Mouse (Mus musculus) forelimb bud, embryonic 11.5 days (tissue): ENCODE measurements at regions not wholly inside any gene's neighbourhood (a gene's known extent, or its start where the extent isn't known, plus 50 kb on each side); places are given as distances from the start of the nearest gene placed in this dataset.
A peak's percentile ranks its signal among the peaks of the same experiment; 100 is the strongest.

Experiments used
- DNase-seq: peaks from one replicate; pipeline ENCODE4 v3.0.0-alpha.2; 2012; ENCODE audit warnings: low read depth, low spot score

GRCm38 (mm10) chr14:25323542-25324484, 135.2 kb upstream of the Zmiz1 start:
- DNase-seq = no peak

GRCm38 (mm10) chr14:25325887-25326286, 133.1 kb upstream of the Zmiz1 start:
- no peak for DNase-seq

GRCm38 (mm10) chr14:25328230-25328629, 130.8 kb upstream of the Zmiz1 start:
- DNase-seq = no peak

- DNase-seq = no peak
Observed at GRCm38 (mm10) chr14:25334186-25334585, 124.8 kb upstream of the Zmiz1 start.

GRCm38 (mm10) chr14:25336875-25337274, 122.1 kb upstream of the Zmiz1 start:
- DNase-seq = no peak

- DNase-seq = peak; percentile 67
Observed at GRCm38 (mm10) chr14:25338404-25339051, 120.5 kb upstream of the Zmiz1 start.

GRCm38 (mm10) chr14:25340845-25341244, 118.1 kb upstream of the Zmiz1 start:
- DNase-seq = no peak

GRCm38 (mm10) chr14:25341848-25342427, 117.0 kb upstream of the Zmiz1 start:
- no peak for DNase-seq

GRCm38 (mm10) chr14:25342865-25343565, 116.0 kb upstream of the Zmiz1 start:
- DNase-seq = no peak

- no peak for DNase-seq
Observed at GRCm38 (mm10) chr14:25345995-25346394, 113.0 kb upstream of the Zmiz1 start.

- no peak for DNase-seq
Observed at GRCm38 (mm10) chr14:25346813-25347610, 112.0 kb upstream of the Zmiz1 start.

GRCm38 (mm10) chr14:25350282-25350964, 108.6 kb upstream of the Zmiz1 start:
- DNase-seq = no peak

- no peak for DNase-seq
Observed at GRCm38 (mm10) chr14:25353804-25354203, 105.2 kb upstream of the Zmiz1 start.

GRCm38 (mm10) chr14:25354288-25354850, 104.6 kb upstream of the Zmiz1 start:
- no peak for DNase-seq

- DNase-seq = no peak
Observed at GRCm38 (mm10) chr14:25357805-25358204, 101.2 kb upstream of the Zmiz1 start.

- no peak for DNase-seq
Observed at GRCm38 (mm10) chr14:25359824-25360294, 99.1 kb upstream of the Zmiz1 start.

- DNase-seq = no peak
Observed at GRCm38 (mm10) chr14:25360726-25361125, 98.3 kb upstream of the Zmiz1 start.

GRCm38 (mm10) chr14:25361129-25361528, 97.9 kb upstream of the Zmiz1 start:
- DNase-seq = no peak

GRCm38 (mm10) chr14:25362771-25363170, 96.2 kb upstream of the Zmiz1 start:
- DNase-seq = no peak

GRCm38 (mm10) chr14:25365226-25365800, 93.7 kb upstream of the Zmiz1 start:
- DNase-seq = no peak
